Mouse (Mus musculus) midbrain, embryonic 12.5 days (tissue): ENCODE measurements around the gene Gfpt1. TPM values are rescaled to one million over a fixed set of nuclear protein-coding genes. Genes with fewer than 3 reads are reported as not detected.
"Not testable (repeated sequence)": the region's sequence is repeated elsewhere in the genome, so short reads cannot be mapped to it uniquely, and the experiment has no call there.

Experiments used
- ATAC-seq: fragments of 200-750 bp; cut with Nextera tagmentation; 2 replicates; pipeline ENCODE4 v1.8.0; 2017; ENCODE audit warnings: low read depth, moderate TSS enrichment, moderate library complexity; ENCODE audit not compliant: low FRiP score
- H3K27ac ChIP-seq: fragments of 300-500 bp; sonication (generic); replicated peaks from 2 replicates; pipeline ENCODE4 v1.5.1; 2016; ENCODE audit warnings: mild to moderate bottlenecking
- H3K27me3 ChIP-seq: fragments of 300-500 bp; sonication (generic); 2 replicates; pipeline ENCODE4 v1.6.1; 2016; ENCODE audit warnings: mild to moderate bottlenecking
- H3K36me3 ChIP-seq: fragments of 300-500 bp; sonication (generic); 2 replicates; pipeline ENCODE4 v1.6.1; 2016
- H3K4me1 ChIP-seq: fragments of 300-500 bp; sonication (generic); 2 replicates; pipeline ENCODE4 v1.6.1; 2016
- H3K4me2 ChIP-seq: fragments of 300-500 bp; sonication (generic); replicated peaks from 2 replicates; pipeline ENCODE4 v1.6.1; 2016; ENCODE audit warnings: mild to moderate bottlenecking, moderate library complexity
- H3K4me3 ChIP-seq: fragments of 300-500 bp; sonication (generic); 2 replicates; pipeline ENCODE4 v1.5.1; 2016; ENCODE audit warnings: mild to moderate bottlenecking
- H3K9ac ChIP-seq: fragments of 300-500 bp; sonication (generic); replicated peaks from 2 replicates; pipeline ENCODE4 v1.6.1; 2016; ENCODE audit warnings: mild to moderate bottlenecking, moderate library complexity
- H3K9me3 ChIP-seq: fragments of 300-500 bp; sonication (generic); 2 replicates; pipeline ENCODE4 v1.6.1; 2016; ENCODE audit warnings: mild to moderate bottlenecking
- WGBS: fragments of 180-500 bp; shearing (Covaris S2); methylation state at CpG from one replicate; pipeline ENCODE4 v1.1.7; 2016; 5-methylcytosine and 5-hydroxymethylcytosine counted together
- polyA plus RNA-seq: library from polyadenylated mRNA; unstranded; fragments of >200 nt; fragmentation: Nextera tagmentation; extraction: Ambion mirVana; gene quantifications from 2 replicates; pipeline ENCODE4 v1.2.1, GENCODE M21; 2016

Gene Gfpt1
- polyA plus RNA-seq, 1 experiment from 2014 or later, result 18.8 TPM

DNA sequence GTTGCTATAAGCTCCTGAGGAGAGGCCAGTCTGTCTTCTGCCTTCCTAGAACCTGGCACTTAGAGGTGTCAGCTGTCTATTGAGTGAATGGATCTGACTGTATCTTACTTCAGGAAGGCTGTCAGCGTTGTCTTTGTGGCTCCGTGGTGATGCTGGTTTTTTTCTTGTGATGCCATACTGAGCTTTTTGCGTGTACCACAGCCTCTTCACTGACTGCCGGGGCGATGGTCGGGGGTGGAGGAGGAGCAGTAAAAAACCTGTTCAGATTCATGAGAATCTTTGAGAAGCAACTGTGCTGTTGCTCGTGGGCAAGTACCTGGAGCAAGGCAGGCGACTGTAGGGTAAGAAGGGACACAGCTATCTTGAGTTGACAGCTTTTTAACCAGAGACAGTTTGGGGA, 23.8 kb upstream of the Gfpt1 start:
- H3K9ac ChIP-seq, result no peak overlapping the region
- 0 out of 2 replicates have a peak, but pooled peaks cover 2% of the 10 kb centered on the region for H3K9me3 ChIP-seq
- H3K4me2 ChIP-seq, result no peak overlapping the region
- no peak for ATAC-seq
- H3K4me1 ChIP-seq, result no peaks in the 10 kb centered on the region
- H3K4me3 ChIP-seq, result no peak overlapping the region
- H3K27me3 ChIP-seq, result no peaks in the 10 kb centered on the region
- H3K27ac ChIP-seq, result no peak overlapping the region
- WGBS, result 94% methylated on average over 8 of the region's 8 CpGs
- H3K36me3 ChIP-seq, result peaks cover 63% of the 10 kb centered on the region

DNA sequence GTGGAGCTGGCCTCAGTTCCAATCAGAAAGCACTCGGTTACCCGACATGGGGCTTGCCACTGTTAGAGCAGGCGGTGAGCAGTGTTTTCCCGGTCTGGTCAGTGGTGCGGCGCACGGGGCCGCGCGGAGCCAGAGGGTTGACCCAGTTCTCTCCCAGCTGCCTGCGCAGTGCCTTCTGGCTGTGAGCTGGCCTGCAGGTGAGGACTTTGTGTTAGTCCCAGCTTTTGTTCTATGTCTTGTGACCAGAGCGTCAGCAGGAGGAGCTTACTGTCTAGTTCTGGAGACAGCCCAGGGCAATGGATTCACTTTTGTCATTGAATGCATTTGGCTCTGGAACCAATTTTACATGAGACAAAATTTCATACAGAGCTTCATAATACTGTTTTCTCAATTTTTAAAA, 20.9 kb upstream of the Gfpt1 start:
- no peak for ATAC-seq

DNA sequence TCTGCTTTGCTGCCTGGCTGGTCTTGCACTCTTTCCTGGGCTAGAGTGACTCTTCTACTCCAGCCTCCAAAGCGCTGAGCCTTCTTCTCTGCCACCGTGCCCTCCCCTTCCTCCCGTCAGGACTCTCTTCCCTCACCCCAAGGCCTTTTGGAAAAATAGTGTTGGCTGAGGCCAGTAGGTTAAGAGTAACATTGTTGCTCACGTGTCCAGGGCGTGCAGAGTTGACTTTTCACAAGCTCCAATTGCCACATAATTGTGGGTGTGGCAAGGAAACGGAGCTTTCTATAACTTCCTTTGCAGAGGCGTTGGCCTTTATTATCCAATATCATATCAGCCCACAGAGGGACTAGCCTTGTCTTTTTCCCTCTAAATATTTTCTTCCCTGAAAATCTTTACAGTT, 15.7 kb upstream of the Gfpt1 start:
- Histone ChIP-seq H3K4me3 (no peak overlapping the region), H3K4me1 (no peaks in the 10 kb centered on the region), H3K27ac (no peak overlapping the region), H3K9me3 (no peaks in the 10 kb centered on the region), H3K36me3 (peaks cover 45% of the 10 kb centered on the region), H3K27me3 (no peaks in the 10 kb centered on the region), H3K4me2 (no peak overlapping the region), H3K9ac (no peak overlapping the region)
- 83% methylated on average over 7 of the region's 7 CpGs for WGBS
- no peak for ATAC-seq

More for the DNA sequence above, 20.9 kb upstream of the Gfpt1 start:
- Histone ChIP-seq H3K27ac (no peak overlapping the region), H3K27me3 (no peaks in the 10 kb centered on the region), H3K4me1 (no peaks in the 10 kb centered on the region), H3K4me3 (no peak overlapping the region), H3K9me3 (0 out of 2 replicates have a peak, but pooled peaks cover 2% of the 10 kb centered on the region), H3K9ac (no peak overlapping the region), H3K36me3 (peaks cover 72% of the 10 kb centered on the region), H3K4me2 (no peak overlapping the region)
- 96% methylated on average over 12 of the region's 12 CpGs for WGBS

DNA sequence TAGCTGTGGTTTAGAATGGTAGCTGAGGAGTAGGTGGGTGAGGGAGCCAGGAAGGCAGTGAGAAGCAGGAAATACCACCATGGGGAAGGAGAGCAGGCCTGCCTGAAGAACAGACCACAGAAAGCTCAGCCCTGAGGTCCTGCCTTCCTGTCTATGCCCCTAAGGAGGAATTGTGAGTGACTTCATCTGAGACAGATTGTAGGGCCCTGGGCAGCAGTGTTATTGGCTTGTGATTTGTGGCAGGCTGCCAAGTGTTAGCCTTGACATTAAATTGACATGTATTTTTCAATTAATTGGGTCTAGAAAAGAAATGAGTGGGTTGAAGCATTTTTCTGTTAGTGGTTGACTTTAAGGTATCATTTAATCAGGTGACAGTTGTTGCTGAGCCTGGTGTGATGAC, 13.8 kb upstream of the Gfpt1 start:
- no peak for ATAC-seq
- no peak overlapping the region for H3K4me2 ChIP-seq
- H3K36me3 ChIP-seq, result peaks cover 32% of the 10 kb centered on the region

DNA sequence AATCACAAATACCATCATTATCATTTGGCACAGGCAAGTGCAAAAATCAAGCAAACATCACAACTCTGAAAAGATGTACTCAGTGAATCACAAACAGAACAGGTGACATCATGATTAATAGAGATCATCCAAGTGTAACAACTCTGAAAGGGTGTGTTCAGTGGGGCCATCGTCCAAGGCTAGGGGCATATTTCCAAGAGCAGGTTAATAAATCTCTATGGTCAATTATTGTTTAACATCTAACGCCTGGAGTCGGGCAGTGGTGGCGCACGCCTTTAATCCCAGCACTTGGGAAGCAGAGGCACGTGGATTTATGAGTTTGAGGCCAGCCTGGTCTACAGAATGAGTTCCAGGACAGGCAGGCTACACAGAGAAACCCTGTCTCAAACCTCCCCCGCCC, 11.3 kb upstream of the Gfpt1 start:
- not testable (repeated sequence) for H3K4me1 ChIP-seq, H3K27me3 ChIP-seq, H3K4me3 ChIP-seq, H3K9ac ChIP-seq, ATAC-seq, H3K9me3 ChIP-seq, H3K27ac ChIP-seq, H3K4me2 ChIP-seq
- peaks cover 14% of the 10 kb centered on the region for H3K36me3 ChIP-seq
- 94% methylated on average over 7 of the region's 7 CpGs for WGBS

More for the DNA sequence above, 13.8 kb upstream of the Gfpt1 start:
- H3K9ac ChIP-seq, result no peak overlapping the region
- no peaks in the 10 kb centered on the region for H3K27me3 ChIP-seq
- H3K4me3 ChIP-seq, result no peak overlapping the region
- no peak overlapping the region for H3K27ac ChIP-seq
- H3K9me3 ChIP-seq, result no peaks in the 10 kb centered on the region
- H3K4me1 ChIP-seq, result no peaks in the 10 kb centered on the region

DNA sequence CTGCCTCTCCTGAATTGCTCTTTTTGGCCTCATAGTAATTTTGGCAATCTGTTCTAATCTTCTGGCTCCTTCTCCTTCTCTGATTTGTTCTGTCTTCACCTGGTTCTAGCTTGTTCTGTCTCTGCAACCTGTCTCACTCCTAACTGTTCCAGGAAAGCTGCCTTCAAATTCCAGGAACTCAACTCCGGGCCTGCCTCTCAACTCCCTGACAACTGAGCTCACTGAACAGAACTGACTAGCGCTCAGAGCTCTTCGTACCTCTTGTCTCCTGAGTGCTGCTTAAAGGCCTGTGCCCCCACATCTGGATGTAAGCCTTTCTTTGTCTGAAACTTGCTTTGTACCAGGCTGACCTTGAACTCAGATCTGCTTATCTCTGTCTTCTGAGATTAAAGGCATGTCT, 10.2 kb upstream of the Gfpt1 start:
- Histone ChIP-seq H3K9me3 (peaks cover 5% of the 10 kb centered on the region; the same call in 1 of the 2 replicates), H3K27ac (no peak overlapping the region), H3K4me2 (no peak overlapping the region), H3K27me3 (no peaks in the 10 kb centered on the region), H3K36me3 (peaks cover 12% of the 10 kb centered on the region), H3K4me1 (no peaks in the 10 kb centered on the region), H3K9ac (no peak overlapping the region), H3K4me3 (no peak overlapping the region)
- ATAC-seq, result no peak
- 87% methylated on average over 3 of the region's 3 CpGs for whole genome bisulfite sequencing

DNA sequence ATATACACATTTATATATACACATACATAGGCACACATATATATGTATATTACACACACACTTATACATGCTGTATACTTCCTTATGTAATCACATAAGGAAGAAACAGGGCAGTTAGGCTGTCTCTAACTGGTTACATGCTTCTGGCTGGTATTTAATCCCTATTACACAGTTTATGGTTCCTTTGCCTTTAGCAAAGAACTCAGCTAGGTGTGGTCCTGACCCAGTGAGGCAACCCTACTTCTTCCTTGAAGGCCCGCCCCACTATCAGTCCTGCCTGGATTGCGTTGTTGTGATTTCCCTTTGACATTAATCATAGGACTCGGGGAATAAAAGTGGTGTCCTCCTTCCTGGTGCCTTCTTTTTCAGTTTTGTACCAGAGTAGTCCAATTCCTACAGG, 8.3 kb upstream of the Gfpt1 start:
- H3K27ac ChIP-seq, result no peak overlapping the region
- WGBS, result 89% methylated on average over 3 of the region's 3 CpGs
- peaks cover 5% of the 10 kb centered on the region; the same call in 1 of the 2 replicates for H3K9me3 ChIP-seq
- H3K4me1 ChIP-seq, result no peaks in the 10 kb centered on the region
- H3K27me3 ChIP-seq, result no peaks in the 10 kb centered on the region
- H3K4me3 ChIP-seq, result no peak overlapping the region
- no peak overlapping the region for H3K4me2 ChIP-seq
- peaks cover 5% of the 10 kb centered on the region for H3K36me3 ChIP-seq
- no peak for ATAC-seq
- no peak overlapping the region for H3K9ac ChIP-seq

DNA sequence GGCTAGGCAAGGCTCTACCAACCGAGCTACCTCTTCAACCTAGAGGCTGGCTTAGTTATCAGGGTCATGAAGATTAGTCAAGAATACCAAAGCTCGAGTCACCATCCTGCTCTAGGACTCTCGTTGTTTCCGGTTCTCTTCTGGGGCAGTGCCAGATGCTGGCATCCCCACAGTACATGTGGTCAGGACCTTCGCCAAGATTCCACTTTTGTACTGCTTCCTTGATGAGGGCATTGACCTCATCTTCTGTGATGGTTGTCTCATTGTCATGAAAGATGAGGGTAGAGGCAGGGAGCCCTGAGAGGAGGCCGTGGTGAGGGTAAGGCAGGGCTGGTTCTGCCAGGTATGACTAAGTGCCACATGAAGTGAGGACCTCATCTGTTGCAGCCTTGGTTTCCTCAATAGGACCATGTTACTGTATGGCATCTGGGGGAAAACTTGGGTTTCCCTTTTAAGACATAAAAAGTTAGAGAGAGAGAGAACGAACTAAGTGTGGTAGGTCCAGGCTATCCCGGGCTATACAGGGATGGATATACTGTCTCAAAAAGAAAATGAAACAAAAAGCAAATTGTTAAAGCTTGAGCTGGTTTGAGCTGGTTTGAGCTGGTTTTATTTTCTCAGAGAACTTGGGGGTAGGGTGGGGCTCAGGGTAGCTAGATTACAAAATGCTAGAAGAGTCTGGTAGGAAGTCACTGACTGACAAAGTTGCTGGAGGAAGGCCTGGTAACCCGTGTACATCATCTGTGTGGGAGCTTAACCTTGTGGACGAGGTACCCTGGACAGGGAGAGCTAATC, 4.6 kb upstream of the Gfpt1 start:
- no peak for ATAC-seq
- Histone ChIP-seq H3K9me3 (peaks cover 5% of the 10 kb centered on the region; the same call in 1 of the 2 replicates), H3K9ac (no peak overlapping the region), H3K36me3 (no peaks in the 10 kb centered on the region), H3K4me2 (no peak overlapping the region), H3K4me1 (no peaks in the 10 kb centered on the region; the same call in 1 of the 2 replicates), H3K27me3 (no peaks in the 10 kb centered on the region), H3K4me3 (no peak overlapping the region), H3K27ac (no peak overlapping the region)
- WGBS, result 88% methylated on average over 10 of the region's 10 CpGs

DNA sequence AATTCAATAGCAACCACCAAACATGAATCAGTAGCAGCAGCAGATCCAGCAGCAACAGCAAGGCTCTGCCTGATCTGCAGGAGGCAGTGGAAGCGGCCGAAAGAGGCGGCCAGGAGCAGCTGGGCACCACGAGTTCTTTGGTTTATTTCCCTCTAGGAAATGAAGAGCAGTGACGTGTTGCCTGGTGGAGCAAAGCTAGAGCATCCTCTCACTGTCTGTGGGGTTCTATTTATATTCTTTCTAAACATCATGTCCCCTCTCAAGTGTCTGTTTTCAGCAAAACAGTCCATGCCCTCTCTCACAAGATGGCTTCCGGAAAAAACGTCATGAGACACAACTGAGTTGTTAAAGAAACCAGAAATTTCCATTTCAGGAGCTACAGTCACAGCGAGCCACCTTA, 3.5 kb upstream of the Gfpt1 start:
- no peak for ATAC-seq
- no peaks in the 10 kb centered on the region for H3K36me3 ChIP-seq
- no peak overlapping the region for H3K4me2 ChIP-seq
- no peak overlapping the region for H3K27ac ChIP-seq
- 92% methylated on average over 8 of the region's 8 CpGs for WGBS
- H3K9ac ChIP-seq, result no peak overlapping the region
- H3K27me3 ChIP-seq, result no peaks in the 10 kb centered on the region
- peaks cover 9% of the 10 kb centered on the region; the same call in 1 of the 2 replicates for H3K4me1 ChIP-seq
- H3K9me3 ChIP-seq, result peaks cover 5% of the 10 kb centered on the region; the same call in 1 of the 2 replicates
- no peak overlapping the region for H3K4me3 ChIP-seq

DNA sequence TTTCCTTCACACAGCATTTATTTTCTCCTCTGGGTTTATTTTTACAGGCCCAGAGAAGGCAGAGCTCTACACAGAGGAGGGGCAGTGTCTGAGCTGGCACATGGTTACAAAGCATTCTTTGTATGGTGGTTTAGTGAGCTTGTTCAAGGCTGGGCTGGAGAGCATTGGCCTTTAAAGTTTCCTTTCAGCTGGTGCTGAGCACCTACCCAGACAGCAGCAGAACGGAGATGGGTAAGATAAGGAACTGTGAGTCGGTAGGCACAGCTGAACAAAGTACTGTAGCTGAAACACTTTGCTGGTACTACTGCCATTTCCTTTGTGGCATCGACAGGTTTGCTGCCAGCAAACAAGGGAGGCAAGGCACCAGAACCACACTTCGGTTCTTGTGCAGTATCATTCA, 1.7 kb upstream of the Gfpt1 start:
- H3K27me3 ChIP-seq, result no peaks in the 10 kb centered on the region
- H3K9me3 ChIP-seq, result peaks cover 5% of the 10 kb centered on the region; the same call in 1 of the 2 replicates
- no peaks in the 10 kb centered on the region for H3K36me3 ChIP-seq
- no peak for ATAC-seq
- WGBS, result 88% methylated on average over 4 of the region's 4 CpGs
- H3K4me2 ChIP-seq, result no peak overlapping the region
- no peak overlapping the region for H3K27ac ChIP-seq
- H3K4me1 ChIP-seq, result peaks cover 13% of the 10 kb centered on the region; the same call in 1 of the 2 replicates
- no peak overlapping the region for H3K9ac ChIP-seq
- no peak overlapping the region for H3K4me3 ChIP-seq

DNA sequence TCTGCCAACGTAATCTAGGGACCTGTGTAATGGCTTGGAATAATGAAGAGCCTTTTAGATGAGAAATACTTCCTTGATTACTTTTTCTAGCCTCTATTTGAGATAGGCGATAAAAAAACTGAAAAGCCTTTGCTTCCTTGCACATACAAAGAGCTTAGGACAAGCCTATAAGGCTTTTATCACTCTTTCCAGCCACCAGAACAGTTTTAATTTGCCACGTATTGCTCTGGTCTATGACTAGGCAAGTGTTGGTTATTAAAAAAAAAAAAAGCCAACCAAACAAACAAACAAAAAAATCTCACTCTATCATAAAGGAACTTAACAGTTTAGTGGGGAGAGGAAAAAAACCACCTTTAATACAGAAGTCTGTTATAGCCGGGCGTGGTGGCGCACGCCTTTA, 1.2 kb upstream of the Gfpt1 start:
- Histone ChIP-seq H3K4me2 (peak overlapping the region; percentile 79), H3K36me3 (no peaks in the 10 kb centered on the region), H3K4me3 (no peak overlapping the region), H3K9me3 (peaks cover 5% of the 10 kb centered on the region; the same call in 1 of the 2 replicates), H3K9ac (no peak overlapping the region), H3K4me1 (peaks cover 13% of the 10 kb centered on the region; the same call in 1 of the 2 replicates), H3K27ac (no peak overlapping the region; the same call in 1 of the 2 replicates), H3K27me3 (no peaks in the 10 kb centered on the region)
- ATAC-seq, result no peak
- 85% methylated on average over 7 of the region's 7 CpGs for WGBS

DNA sequence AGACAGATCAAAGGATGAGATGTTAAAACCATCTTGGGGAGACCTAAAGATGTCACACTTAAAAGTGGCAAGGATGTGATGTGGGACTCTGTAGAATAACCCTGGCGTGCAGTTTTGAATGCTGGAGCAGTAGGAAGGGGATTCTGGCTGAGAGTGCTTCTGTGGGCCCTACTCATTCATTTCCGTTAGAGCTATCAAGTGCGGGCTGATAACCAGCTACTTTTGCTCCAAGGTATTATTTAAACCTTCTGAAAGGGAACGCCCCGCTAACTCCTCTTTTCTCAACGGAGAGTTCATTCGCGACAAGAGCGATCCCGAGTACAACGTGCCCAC, 676 bp upstream of the Gfpt1 start:
- H3K4me1 ChIP-seq, result peaks cover 13% of the 10 kb centered on the region; the same call in 1 of the 2 replicates
- H3K4me2 ChIP-seq, result peak overlapping the region; percentile 79
- peak overlapping the region; percentile 84 for H3K4me3 ChIP-seq
- H3K27me3 ChIP-seq, result no peaks in the 10 kb centered on the region
- no peaks in the 10 kb centered on the region for H3K36me3 ChIP-seq
- peak overlapping the region; percentile 95 for H3K27ac ChIP-seq
- H3K9ac ChIP-seq, result peak overlapping the region; percentile 90
- H3K9me3 ChIP-seq, result peaks cover 2% of the 10 kb centered on the region; the same call in 1 of the 2 replicates
- ATAC-seq, result no peak
- WGBS, result under 1% methylated on average over 11 of the region's 11 CpGs
